Mouse (Mus musculus) stomach, embryonic 16.5 days (tissue): ENCODE data around the gene Pde8b. TPM values are rescaled to one million over a fixed set of nuclear protein-coding genes. Genes with fewer than 3 reads are reported as not detected.

Experiments used
- ATAC-seq: fragments of 200-750 bp; cut with Nextera tagmentation; 2 replicates; pipeline ENCODE4 v1.8.0; 2017; ENCODE audit warnings: moderate number of reproducible peaks, moderate TSS enrichment; ENCODE audit not compliant: insufficient read depth, low FRiP score
- H3K27ac ChIP-seq: fragments of 300-500 bp; sonication (generic); 2 replicates; pipeline ENCODE4 v1.5.1; 2014; ENCODE audit warnings: low read length
- H3K27me3 ChIP-seq: fragments of 300-500 bp; sonication (generic); 2 replicates; pipeline ENCODE4 v1.6.1; 2014; ENCODE audit warnings: low read length, control low read depth, mixed read lengths; ENCODE audit not compliant: control insufficient read depth, insufficient read depth
- H3K36me3 ChIP-seq: fragments of 300-500 bp; sonication (generic); 2 replicates; pipeline ENCODE4 v1.6.1; 2014; ENCODE audit warnings: low read length; ENCODE audit not compliant: control insufficient read depth, insufficient read depth
- H3K4me1 ChIP-seq: fragments of 300-500 bp; sonication (generic); 2 replicates; pipeline ENCODE4 v1.6.1; 2014; ENCODE audit warnings: low read length, control low read depth, mixed read lengths; ENCODE audit not compliant: control insufficient read depth, insufficient read depth
- H3K4me2 ChIP-seq: fragments of 300-500 bp; sonication (generic); 2 replicates; pipeline ENCODE4 v1.6.1; 2014; ENCODE audit warnings: low read depth, low read length, mixed read lengths
- H3K4me3 ChIP-seq: fragments of 300-500 bp; sonication (generic); replicated peaks from 2 replicates; pipeline ENCODE4 v1.5.1; 2014; ENCODE audit warnings: mild to moderate bottlenecking, low read length
- H3K9ac ChIP-seq: fragments of 300-500 bp; sonication (generic); 2 replicates; pipeline ENCODE4 v1.6.1; 2014; ENCODE audit warnings: low read length
- H3K9me3 ChIP-seq: fragments of 300-500 bp; sonication (generic); replicated peaks from 2 replicates; pipeline ENCODE4 v1.6.1; 2016; ENCODE audit warnings: low read length, control low read depth; ENCODE audit not compliant: control insufficient read depth
- WGBS: fragments of 180-500 bp; shearing (Covaris S2); extraction: QIAGEN DNeasy Blood & Tissue Kit; methylation state at CpG from one replicate; pipeline ENCODE4 v1.1.7; 2014; 5-methylcytosine and 5-hydroxymethylcytosine counted together
- polyA plus RNA-seq: library from polyadenylated mRNA; unstranded; fragments of >200 nt; fragmentation: Nextera tagmentation; extraction: Ambion mirVana; gene quantifications from 2 replicates; pipeline ENCODE4 v1.2.1, GENCODE M21; 2015

The Pde8b gene
- polyA plus RNA-seq, 1 experiment from 2014 or later, result 5.8 TPM

- H3K4me3 ChIP-seq, result no peak overlapping the region
- no peak overlapping the region for H3K4me2 ChIP-seq
- WGBS, result 59% methylated on average over 4 of the region's 4 CpGs
- no peaks in the 10 kb centered on the region for H3K27me3 ChIP-seq
- 0 out of 2 replicates have a peak, but pooled peaks cover 5% of the 10 kb centered on the region for H3K4me1 ChIP-seq
- no peaks in the 10 kb centered on the region for H3K36me3 ChIP-seq
- H3K9me3 ChIP-seq, result no peaks in the 10 kb centered on the region
- H3K27ac ChIP-seq, result no peak overlapping the region
- H3K9ac ChIP-seq, result no peak overlapping the region
- ATAC-seq, result no peak
Observed at GRCm38 (mm10) chr13:95102985-95103590, 147.0 kb downstream of the Pde8b start.

GRCm38 (mm10) chr13:95101315-95101714, 148.8 kb downstream of the Pde8b start:
- Histone ChIP-seq H3K4me1 (0 out of 2 replicates have a peak, but pooled peaks cover 5% of the 10 kb centered on the region), H3K27ac (no peak overlapping the region), H3K4me2 (no peak overlapping the region), H3K4me3 (no peak overlapping the region), H3K9me3 (no peaks in the 10 kb centered on the region), H3K27me3 (no peaks in the 10 kb centered on the region), H3K36me3 (no peaks in the 10 kb centered on the region), H3K9ac (no peak overlapping the region)
- 91% methylated on average over 8 of the region's 8 CpGs for WGBS
- no peak for ATAC-seq

GRCm38 (mm10) chr13:95098931-95099720, 151.0 kb downstream of the Pde8b start:
- Histone ChIP-seq H3K9ac (no peak overlapping the region), H3K4me2 (no peak overlapping the region), H3K27ac (peak overlapping the region; percentile 18; the same call in 1 of the 2 replicates), H3K36me3 (no peaks in the 10 kb centered on the region), H3K27me3 (no peaks in the 10 kb centered on the region), H3K9me3 (no peaks in the 10 kb centered on the region), H3K4me1 (0 out of 2 replicates have a peak, but pooled peaks cover 5% of the 10 kb centered on the region), H3K4me3 (no peak overlapping the region)
- no peak for ATAC-seq
- 47% methylated on average over 8 of the region's 8 CpGs for WGBS

GRCm38 (mm10) chr13:95096646-95097045, 153.5 kb downstream of the Pde8b start:
- H3K27me3 ChIP-seq, result no peaks in the 10 kb centered on the region
- H3K27ac ChIP-seq, result no peak overlapping the region
- ATAC-seq, result no peak
- no peak overlapping the region for H3K4me2 ChIP-seq
- no peak overlapping the region for H3K4me3 ChIP-seq
- no peaks in the 10 kb centered on the region for H3K36me3 ChIP-seq
- WGBS, result 48% methylated on average over 3 of the region's 3 CpGs
- H3K4me1 ChIP-seq, result 0 out of 2 replicates have a peak, but pooled peaks cover 5% of the 10 kb centered on the region
- no peak overlapping the region for H3K9ac ChIP-seq
- no peaks in the 10 kb centered on the region for H3K9me3 ChIP-seq

- Histone ChIP-seq H3K4me1 (0 out of 2 replicates have a peak, but pooled peaks cover 5% of the 10 kb centered on the region), H3K9ac (no peak overlapping the region), H3K27me3 (no peaks in the 10 kb centered on the region), H3K27ac (no peak overlapping the region), H3K9me3 (no peaks in the 10 kb centered on the region), H3K4me3 (no peak overlapping the region), H3K36me3 (no peaks in the 10 kb centered on the region), H3K4me2 (no peak overlapping the region)
- no peak for ATAC-seq
- WGBS, result 67% methylated on average over 10 of the region's 10 CpGs
Observed at GRCm38 (mm10) chr13:95095860-95096259, 154.3 kb downstream of the Pde8b start.

GRCm38 (mm10) chr13:95091546-95092445, 158.3 kb downstream of the Pde8b start:
- Histone ChIP-seq H3K27ac (no peak overlapping the region), H3K4me3 (no peak overlapping the region), H3K9ac (no peak overlapping the region), H3K27me3 (no peaks in the 10 kb centered on the region), H3K4me1 (0 out of 2 replicates have a peak, but pooled peaks cover 4% of the 10 kb centered on the region), H3K4me2 (no peak overlapping the region), H3K9me3 (no peaks in the 10 kb centered on the region), H3K36me3 (no peaks in the 10 kb centered on the region)
- 66% methylated on average over 14 of the region's 14 CpGs for WGBS
- no peak for ATAC-seq

GRCm38 (mm10) chr13:95087358-95087787, 162.8 kb downstream of the Pde8b start:
- Histone ChIP-seq H3K9ac (no peak overlapping the region), H3K27me3 (no peaks in the 10 kb centered on the region), H3K4me3 (no peak overlapping the region), H3K36me3 (no peaks in the 10 kb centered on the region), H3K27ac (no peak overlapping the region), H3K4me2 (no peak overlapping the region), H3K9me3 (no peaks in the 10 kb centered on the region), H3K4me1 (0 out of 2 replicates have a peak, but pooled peaks cover 4% of the 10 kb centered on the region)
- 46% methylated on average over 8 of the region's 8 CpGs for WGBS
- peak; percentile 66 for ATAC-seq

- 76% methylated on average over 5 of the region's 5 CpGs for WGBS
- no peaks in the 10 kb centered on the region for H3K36me3 ChIP-seq
- H3K27me3 ChIP-seq, result no peaks in the 10 kb centered on the region
- H3K9ac ChIP-seq, result no peak overlapping the region
- no peak overlapping the region for H3K4me2 ChIP-seq
- H3K9me3 ChIP-seq, result no peaks in the 10 kb centered on the region
- H3K27ac ChIP-seq, result no peak overlapping the region
- no peak overlapping the region for H3K4me3 ChIP-seq
- 0 out of 2 replicates have a peak, but pooled peaks cover 4% of the 10 kb centered on the region for H3K4me1 ChIP-seq
- ATAC-seq, result no peak
Observed at GRCm38 (mm10) chr13:95086033-95086432, 164.1 kb downstream of the Pde8b start.
